Mouse (Mus musculus): Measurements from ENCODE around the gene P3h1. TPM values are rescaled to one million over a fixed set of nuclear protein-coding genes. Genes with fewer than 3 reads are reported as not detected.
"Not testable (repeated sequence)": the region's sequence is repeated elsewhere in the genome, so short reads cannot be mapped to it uniquely, and the experiment has no call there.

The P3h1 gene
- polyA plus RNA-seq, 1 experiment from 2014 or later = 38.4 TPM

- peak; percentile 27; the same call in 1 of the 2 replicates for ATAC-seq (ENCODE audit: borderline replicate concordance, extremely low read depth, low FRiP score, low TSS enrichment)
Measured at GRCm38 (mm10) chr4:119254012-119254618, 21.4 kb downstream of the P3h1 start.

GRCm38 (mm10) chr4:119255351-119255750 is 22.6 kb downstream of the P3h1 start, which contains the start of gene Cldn19:
TSS of gene Cldn19 (plus strand) at chr4:119255414.
- Histone ChIP-seq H3K9me3 (no peaks in the 10 kb centered on the region), H3K4me3 (no peak within 1 kb of the TSS), H3K9ac (no peak within 1 kb of the TSS)

More at GRCm38 (mm10) chr4:119254012-119254618, 21.4 kb downstream of the P3h1 start:
- H3K4me3 ChIP-seq = no peak overlapping the region
- no peak overlapping the region for H3K4me2 ChIP-seq
- 43% methylated on average over 9 of the region's 9 CpGs for WGBS
- H3K9me3 ChIP-seq = no peaks in the 10 kb centered on the region
- peaks cover 16% of the 10 kb centered on the region for H3K4me1 ChIP-seq
- no peak overlapping the region for H3K27ac ChIP-seq
- H3K9ac ChIP-seq = no peak overlapping the region
- no peaks in the 10 kb centered on the region for H3K36me3 ChIP-seq
- no peaks in the 10 kb centered on the region for H3K27me3 ChIP-seq

DNA sequence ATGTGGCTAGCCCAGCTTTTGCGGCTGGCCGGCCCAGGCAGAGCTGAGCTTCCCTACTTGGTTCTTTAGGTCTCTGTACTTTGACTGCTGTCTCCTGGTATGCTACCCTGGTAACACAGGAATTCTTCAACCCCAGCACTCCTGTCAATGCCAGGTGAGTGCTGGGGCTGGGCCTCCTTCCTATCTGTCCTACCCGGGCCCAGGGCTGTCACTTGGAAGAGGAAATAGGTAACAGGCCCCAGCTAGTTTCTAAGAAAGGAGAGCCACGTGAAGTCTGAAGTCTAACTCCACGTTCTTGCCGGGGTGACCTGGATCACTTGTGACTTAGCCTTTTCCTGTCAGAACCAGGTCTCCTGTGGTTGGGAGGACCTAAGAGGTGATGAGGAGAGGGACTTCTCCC is 24.4 kb downstream of the P3h1 start:
- H3K9me3 ChIP-seq = no peaks in the 10 kb centered on the region
- no peak overlapping the region for H3K4me2 ChIP-seq
- 46% methylated on average over 6 of the region's 6 CpGs for WGBS
- H3K27me3 ChIP-seq = no peaks in the 10 kb centered on the region
- no peak overlapping the region for H3K4me3 ChIP-seq
- no peak for ATAC-seq (ENCODE audit: borderline replicate concordance, extremely low read depth, low FRiP score, low TSS enrichment)
- H3K27ac ChIP-seq = no peak overlapping the region
- H3K9ac ChIP-seq = no peak overlapping the region
- H3K36me3 ChIP-seq = no peaks in the 10 kb centered on the region
- H3K4me1 ChIP-seq = peaks cover 15% of the 10 kb centered on the region

More at GRCm38 (mm10) chr4:119255351-119255750, 22.6 kb downstream of the P3h1 start, which contains the start of gene Cldn19:
- 73% methylated on average over 12 of the region's 12 CpGs for WGBS
- ATAC-seq (ENCODE audit: borderline replicate concordance, extremely low read depth, low FRiP score, low TSS enrichment) = no peak
- Histone ChIP-seq H3K27me3 (no peaks in the 10 kb centered on the region), H3K36me3 (no peaks in the 10 kb centered on the region), H3K4me2 (no peak within 1 kb of the TSS), H3K27ac (no peak within 1 kb of the TSS), H3K4me1 (peaks cover 16% of the 10 kb centered on the region)

GRCm38 (mm10) chr4:119259344-119260254 is 26.9 kb downstream of the P3h1 start:
- no peak for ATAC-seq (ENCODE audit: borderline replicate concordance, extremely low read depth, low FRiP score, low TSS enrichment)
- Histone ChIP-seq H3K9ac (no peak overlapping the region), H3K27ac (no peak overlapping the region), H3K27me3 (no peaks in the 10 kb centered on the region), H3K9me3 (no peaks in the 10 kb centered on the region), H3K4me1 (no peaks in the 10 kb centered on the region), H3K4me2 (no peak overlapping the region), H3K36me3 (no peaks in the 10 kb centered on the region), H3K4me3 (no peak overlapping the region)
- WGBS = 74% methylated on average over 15 of the region's 15 CpGs

GRCm38 (mm10) chr4:119261087-119261713 is 28.5 kb downstream of the P3h1 start:
- no peak overlapping the region for H3K27ac ChIP-seq
- 45% methylated on average over 7 of the region's 7 CpGs for WGBS

DNA sequence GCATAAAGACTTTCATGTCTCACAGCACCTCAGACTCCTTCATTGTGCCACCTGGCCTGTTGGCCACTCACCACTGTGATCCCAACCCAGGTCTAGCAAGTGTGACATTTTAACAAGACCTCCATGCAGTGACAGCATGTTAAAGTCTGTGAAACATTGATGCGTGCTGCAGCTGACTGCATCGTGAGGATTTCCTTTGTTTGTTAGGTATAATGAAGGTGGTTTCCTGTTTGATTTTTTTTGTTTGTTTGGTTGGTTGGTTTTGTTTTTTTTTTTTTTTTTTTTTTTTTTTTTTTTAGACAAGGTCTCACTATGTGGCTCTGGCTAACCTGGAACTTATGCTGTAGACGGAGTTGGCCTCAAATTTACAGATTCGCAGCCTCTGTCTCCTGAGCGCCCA is 29.8 kb downstream of the P3h1 start:
- Histone ChIP-seq H3K4me3 (no peak overlapping the region), H3K27me3 (no peaks in the 10 kb centered on the region), H3K36me3 (no peaks in the 10 kb centered on the region), H3K9me3 (no peaks in the 10 kb centered on the region), H3K9ac (no peak overlapping the region), H3K4me2 (no peak overlapping the region), H3K4me1 (no peaks in the 10 kb centered on the region), H3K27ac (no peak overlapping the region)
- WGBS = 87% methylated on average over 5 of the region's 5 CpGs
- ATAC-seq (ENCODE audit: borderline replicate concordance, extremely low read depth, low FRiP score, low TSS enrichment) = no peak

More at GRCm38 (mm10) chr4:119261087-119261713, 28.5 kb downstream of the P3h1 start:
- Histone ChIP-seq H3K9ac (no peak overlapping the region), H3K4me3 (no peak overlapping the region), H3K27me3 (no peaks in the 10 kb centered on the region), H3K4me1 (no peaks in the 10 kb centered on the region), H3K4me2 (no peak overlapping the region), H3K36me3 (no peaks in the 10 kb centered on the region), H3K9me3 (no peaks in the 10 kb centered on the region)
- no peak for ATAC-seq (ENCODE audit: borderline replicate concordance, extremely low read depth, low FRiP score, low TSS enrichment)

GRCm38 (mm10) chr4:119263459-119263858 is 30.7 kb downstream of the P3h1 start:
- no peak overlapping the region for H3K9ac ChIP-seq
- 53% methylated on average over 3 of the region's 3 CpGs for WGBS
- H3K4me3 ChIP-seq = no peak overlapping the region
- H3K27ac ChIP-seq = no peak overlapping the region
- H3K9me3 ChIP-seq = no peaks in the 10 kb centered on the region
- ATAC-seq (ENCODE audit: borderline replicate concordance, extremely low read depth, low FRiP score, low TSS enrichment) = no peak
- H3K36me3 ChIP-seq = no peaks in the 10 kb centered on the region
- H3K4me2 ChIP-seq = no peak overlapping the region
- H3K27me3 ChIP-seq = no peaks in the 10 kb centered on the region
- H3K4me1 ChIP-seq = no peaks in the 10 kb centered on the region

GRCm38 (mm10) chr4:119266606-119267005 is 33.9 kb downstream of the P3h1 start:
- Histone ChIP-seq H3K4me1 (no peaks in the 10 kb centered on the region), H3K4me2 (no peak overlapping the region), H3K9ac (no peak overlapping the region), H3K9me3 (no peaks in the 10 kb centered on the region), H3K4me3 (no peak overlapping the region), H3K27ac (no peak overlapping the region), H3K27me3 (no peaks in the 10 kb centered on the region), H3K36me3 (peaks cover 18% of the 10 kb centered on the region)
- ATAC-seq (ENCODE audit: borderline replicate concordance, extremely low read depth, low FRiP score, low TSS enrichment) = no peak
- 63% methylated on average over 13 of the region's 13 CpGs for WGBS

GRCm38 (mm10) chr4:119274627-119275026 is 41.9 kb downstream of the P3h1 start:
- no peak overlapping the region for H3K9ac ChIP-seq
- no peak overlapping the region for H3K4me2 ChIP-seq
- H3K4me3 ChIP-seq = no peak overlapping the region
- H3K9me3 ChIP-seq = no peaks in the 10 kb centered on the region
- ATAC-seq (ENCODE audit: borderline replicate concordance, extremely low read depth, low FRiP score, low TSS enrichment) = no peak
- H3K36me3 ChIP-seq = peaks cover 85% of the 10 kb centered on the region
- no peaks in the 10 kb centered on the region for H3K4me1 ChIP-seq
- H3K27ac ChIP-seq = peak overlapping the region; percentile 46
- no peaks in the 10 kb centered on the region for H3K27me3 ChIP-seq
- WGBS = 71% methylated on average over 1 of the region's 1 CpGs

DNA sequence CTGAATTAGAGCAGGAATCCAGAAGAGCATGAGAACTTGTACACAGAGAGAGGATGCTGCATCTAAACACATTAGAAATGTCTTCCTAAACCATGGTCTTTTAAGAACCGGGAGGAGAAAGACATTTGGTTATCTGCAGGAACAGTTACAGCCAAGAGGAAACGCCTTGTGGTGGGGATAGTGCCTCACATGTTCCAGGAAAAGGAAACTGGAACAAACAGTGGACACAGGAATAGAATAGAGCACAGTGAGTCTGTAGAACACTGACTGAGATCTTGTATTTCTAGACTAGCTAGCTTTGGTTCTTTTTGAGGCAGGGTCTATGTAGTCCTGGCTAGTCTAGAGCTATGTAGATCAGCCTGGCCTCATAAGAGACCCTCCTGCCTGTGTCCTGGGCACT is 42.5 kb downstream of the P3h1 start:
- no peak overlapping the region for H3K4me3 ChIP-seq
- ATAC-seq (ENCODE audit: borderline replicate concordance, extremely low read depth, low FRiP score, low TSS enrichment) = no peak
- H3K4me1 ChIP-seq = no peaks in the 10 kb centered on the region
- no peaks in the 10 kb centered on the region for H3K27me3 ChIP-seq
- peaks cover 86% of the 10 kb centered on the region for H3K36me3 ChIP-seq
- no peak overlapping the region for H3K4me2 ChIP-seq
- H3K9me3 ChIP-seq = no peaks in the 10 kb centered on the region
- peak overlapping the region; percentile 70 for H3K27ac ChIP-seq
- H3K9ac ChIP-seq = no peak overlapping the region
- WGBS = 71% methylated on average over 2 of the region's 2 CpGs

GRCm38 (mm10) chr4:119275726-119276125 is 43.0 kb downstream of the P3h1 start:
- Histone ChIP-seq H3K4me2 (no peak overlapping the region), H3K36me3 (peaks cover 85% of the 10 kb centered on the region), H3K4me1 (no peaks in the 10 kb centered on the region), H3K9me3 (no peaks in the 10 kb centered on the region), H3K9ac (no peak overlapping the region), H3K27me3 (no peaks in the 10 kb centered on the region), H3K4me3 (no peak overlapping the region), H3K27ac (peak overlapping the region; percentile 70)
- 70% methylated on average over 2 of the region's 2 CpGs for WGBS
- ATAC-seq (ENCODE audit: borderline replicate concordance, extremely low read depth, low FRiP score, low TSS enrichment) = no peak

DNA sequence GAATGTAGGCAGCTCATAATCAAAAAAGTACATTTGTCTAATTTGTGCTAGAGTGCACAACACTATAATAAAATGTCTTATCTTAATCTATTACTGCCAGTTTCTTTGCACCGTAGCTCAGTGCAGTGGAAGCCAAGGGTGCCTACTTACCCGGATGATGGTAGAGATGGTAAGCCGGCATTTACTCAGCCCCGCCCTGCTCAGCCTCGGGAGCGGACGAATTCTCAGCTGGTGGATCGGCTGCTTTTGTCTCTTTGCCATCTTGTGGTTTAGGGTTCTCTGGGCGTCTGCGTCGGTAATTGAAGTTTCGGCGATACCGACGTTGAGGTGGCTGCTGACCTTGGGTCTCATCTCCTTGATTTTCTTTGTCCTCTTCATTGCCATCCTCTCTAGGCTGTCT is 46.1 kb downstream of the P3h1 start:
- WGBS = 87% methylated on average over 15 of the region's 15 CpGs
- not testable (repeated sequence) for H3K9me3 ChIP-seq; H3K4me2 ChIP-seq; H3K9ac ChIP-seq; H3K27ac ChIP-seq; H3K27me3 ChIP-seq; H3K4me3 ChIP-seq; H3K4me1 ChIP-seq; ATAC-seq (ENCODE audit: borderline replicate concordance, extremely low read depth, low FRiP score, low TSS enrichment)
- peaks cover 90% of the 10 kb centered on the region for H3K36me3 ChIP-seq
